Mouse (Mus musculus): ENCODE results near the gene Lyve1.

Gene Lyve1

GRCm38 (mm10) chr7:110809585-110810557 lies 53.2 kb downstream of the Lyve1 start:
- DNase-seq (ENCODE audit: low read depth), result no peak

GRCm38 (mm10) chr7:110808962-110809361 lies 54.1 kb downstream of the Lyve1 start:
- no peak for DNase-seq (ENCODE audit: low read depth)

- no peak for DNase-seq (ENCODE audit: low read depth)
These were observed 55.5 kb downstream of the Lyve1 start for GRCm38 (mm10) chr7:110807460-110808030.

- DNase-seq (ENCODE audit: low read depth), result no peak
These were observed 58.8 kb downstream of the Lyve1 start for GRCm38 (mm10) chr7:110804266-110804665.

GRCm38 (mm10) chr7:110803131-110803530 lies 59.9 kb downstream of the Lyve1 start:
- no peak for DNase-seq (ENCODE audit: low read depth)

DNA sequence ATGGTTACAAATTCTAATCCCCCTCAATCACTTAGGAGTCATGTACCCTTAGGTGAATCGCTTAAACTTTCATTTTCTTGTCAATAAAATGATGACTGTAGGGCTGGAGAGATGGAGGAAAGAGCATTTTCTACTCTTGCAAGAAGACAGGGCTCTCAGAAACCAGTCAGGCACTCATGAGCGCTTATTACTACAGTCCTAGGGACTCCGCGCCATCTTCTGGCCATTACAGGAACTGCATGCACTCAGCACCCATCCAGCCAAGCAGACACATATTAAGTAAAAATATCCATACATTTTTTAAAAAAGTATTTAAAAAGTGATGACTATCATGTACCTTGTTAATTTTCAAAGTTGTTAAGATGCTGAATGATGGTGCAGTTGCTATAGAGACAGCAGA lies 62.0 kb downstream of the Lyve1 start:
- DNase-seq (ENCODE audit: low read depth), result peak; percentile 70
